Mouse (Mus musculus) embryonic facial prominence, embryonic 10.5 days (tissue): ENCODE measurements around the gene Gm49396. TPM values are rescaled to one million over a fixed set of nuclear protein-coding genes. Genes with fewer than 3 reads are reported as not detected.

Source experiments
- DNase-seq: peaks from one replicate; pipeline ENCODE4 v3.0.0-alpha.2; 2017; ENCODE audit warnings: low spot score
- H3K27ac ChIP-seq: fragments of 300-500 bp; sonication (generic); replicated peaks from 2 replicates; pipeline ENCODE4 v1.5.1; 2016; ENCODE audit warnings: mild to moderate bottlenecking
- H3K27me3 ChIP-seq: fragments of 300-500 bp; sonication (generic); replicated peaks from 2 replicates; pipeline ENCODE4 v1.6.1; 2016; ENCODE audit warnings: low read depth, mild to moderate bottlenecking; ENCODE audit not compliant: poor library complexity, severe bottlenecking
- H3K36me3 ChIP-seq: fragments of 300-500 bp; sonication (generic); replicated peaks from 2 replicates; pipeline ENCODE4 v1.6.1; 2016; ENCODE audit warnings: mild to moderate bottlenecking, moderate library complexity
- H3K4me1 ChIP-seq: fragments of 300-500 bp; sonication (generic); 2 replicates; pipeline ENCODE4 v1.6.1; 2016
- H3K4me3 ChIP-seq: fragments of 300-500 bp; sonication (generic); 2 replicates; pipeline ENCODE4 v1.5.1; 2016; ENCODE audit warnings: mild to moderate bottlenecking, moderate library complexity
- H3K9me3 ChIP-seq: fragments of 300-500 bp; sonication (generic); 2 replicates; pipeline ENCODE4 v1.6.1; 2016; ENCODE audit warnings: mild to moderate bottlenecking
- WGBS: fragments of 180-500 bp; shearing (Covaris S2); methylation state at CpG from one replicate; pipeline ENCODE4 v1.1.7; 2016; 5-methylcytosine and 5-hydroxymethylcytosine counted together
- polyA plus RNA-seq: library from polyadenylated mRNA; unstranded; fragments of >200 nt; fragmentation: Nextera tagmentation; extraction: Ambion mirVana; gene quantifications from 2 replicates; pipeline ENCODE4 v1.2.1, GENCODE M21; 2016

Gm49396 gene
- polyA plus RNA-seq, 1 experiment from 2014 or later, result 14.2 TPM

DNA sequence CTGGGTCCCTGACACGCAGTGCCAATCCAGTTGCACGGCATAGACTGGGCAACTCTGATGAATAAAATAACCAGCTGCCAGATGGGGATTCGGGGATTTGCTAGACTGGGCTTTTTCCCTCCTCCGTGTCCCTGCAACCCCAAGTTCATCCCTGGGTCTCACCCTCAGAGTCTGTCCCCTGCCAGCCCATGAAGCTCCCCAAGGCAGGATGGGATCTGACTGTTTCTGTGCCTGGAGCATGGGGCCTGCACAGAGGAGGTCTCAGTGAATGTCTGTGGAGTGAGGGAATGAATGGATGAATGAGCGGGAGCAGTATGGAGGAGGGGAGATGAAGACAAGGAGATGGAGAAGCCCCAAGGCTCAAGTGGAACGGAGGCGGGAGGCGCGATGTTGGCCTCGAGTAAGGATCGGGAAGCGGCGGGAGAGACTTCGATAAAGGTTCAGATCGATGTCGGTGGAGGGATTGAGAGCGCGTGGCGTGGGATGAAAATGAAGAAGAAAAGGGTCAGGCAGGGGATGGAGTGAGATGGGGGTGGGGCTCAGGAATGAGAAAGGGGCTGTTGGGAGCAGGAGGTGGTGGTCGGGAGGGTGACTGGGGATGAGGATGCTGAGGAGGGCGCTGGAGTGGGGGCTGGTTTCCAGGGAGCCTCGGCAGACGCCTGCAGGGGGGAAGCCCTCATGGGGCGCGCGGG lies 29.1 kb upstream of the Gm49396 start:
- no peak for DNase-seq
- peaks cover 55% of the 10 kb centered on the region for H3K36me3 ChIP-seq
- H3K4me1 ChIP-seq, result peaks cover 35% of the 10 kb centered on the region
- peak overlapping the region; percentile 95 for H3K27ac ChIP-seq
- H3K4me3 ChIP-seq, result peak overlapping the region; percentile 82
- peaks cover 10% of the 10 kb centered on the region for H3K27me3 ChIP-seq
- 5% methylated on average over 26 of the region's 26 CpGs for WGBS
- H3K9me3 ChIP-seq, result no peaks in the 10 kb centered on the region

DNA sequence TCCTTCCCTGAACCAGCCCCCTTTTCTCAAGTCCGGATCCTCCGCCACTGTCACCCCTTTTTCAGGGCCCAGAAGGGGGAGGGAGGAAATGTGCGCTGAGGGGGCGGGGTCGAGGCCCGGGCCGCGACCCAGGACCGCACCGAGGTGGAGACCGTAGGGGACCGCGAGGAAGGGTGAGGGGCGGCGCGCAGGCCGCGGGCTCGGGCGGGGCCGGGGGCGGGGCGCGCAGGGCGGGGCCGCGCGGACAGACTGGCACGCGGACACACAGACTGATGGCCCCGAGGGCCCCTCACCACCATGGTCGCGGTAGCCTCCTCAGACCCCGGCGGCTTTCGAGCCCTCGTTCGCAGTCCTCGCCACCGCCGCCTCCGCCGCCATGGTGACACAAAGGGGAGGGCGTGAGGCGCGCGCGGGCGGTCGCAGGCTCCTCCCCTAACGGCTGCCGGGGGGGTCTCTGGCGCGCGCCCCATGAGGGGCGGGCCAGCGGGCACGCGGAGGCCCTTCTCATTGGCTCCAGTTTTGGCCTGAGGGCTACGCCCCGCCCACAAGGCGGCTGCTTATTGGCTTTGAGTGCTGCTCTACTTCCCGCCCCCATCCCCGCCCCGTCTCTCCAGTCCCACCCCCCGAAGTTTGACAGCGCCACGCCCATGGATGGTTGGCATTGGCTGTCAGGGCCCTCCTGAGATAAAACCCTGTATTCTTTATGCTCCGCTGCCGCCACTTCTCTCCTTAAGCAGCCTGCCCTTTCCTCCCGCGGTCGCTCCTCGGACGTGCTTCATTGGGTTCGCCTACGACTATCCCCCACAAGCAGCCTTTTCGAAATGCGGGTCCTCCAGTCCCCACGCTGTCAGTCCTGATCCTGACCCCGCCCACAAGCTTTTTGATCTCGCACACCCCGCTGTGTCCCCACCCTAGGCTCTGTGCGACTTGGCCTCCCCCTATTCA lies 28.2 kb upstream of the Gm49396 start, which contains the start of gene Arhgap33:
Arhgap33 (minus strand) TSS at position 428 of the 945 bp plus-strand sequence.
- under 1% methylated on average over 80 of the region's 84 CpGs for WGBS
- Histone ChIP-seq H3K9me3 (no peaks in the 10 kb centered on the region), H3K27ac (peak within 1 kb of the TSS; percentile 95), H3K4me3 (peak within 1 kb of the TSS; percentile 82), H3K27me3 (peaks cover 10% of the 10 kb centered on the region), H3K4me1 (peaks cover 35% of the 10 kb centered on the region), H3K36me3 (peaks cover 55% of the 10 kb centered on the region)
- peak; percentile 99 for DNase-seq

- Histone ChIP-seq H3K27me3 (no peaks in the 10 kb centered on the region), H3K4me3 (0 out of 2 replicates have a peak overlapping the region, but pooled peaks have one; percentile 5), H3K27ac (no peak overlapping the region), H3K9me3 (no peaks in the 10 kb centered on the region), H3K36me3 (peaks cover 69% of the 10 kb centered on the region), H3K4me1 (peaks cover 3% of the 10 kb centered on the region)
- DNase-seq, result no peak
- 83% methylated on average over 7 of the region's 7 CpGs for WGBS
Observed at GRCm38 (mm10) chr7:30540572-30540971, 22.6 kb upstream of the Gm49396 start.

DNA sequence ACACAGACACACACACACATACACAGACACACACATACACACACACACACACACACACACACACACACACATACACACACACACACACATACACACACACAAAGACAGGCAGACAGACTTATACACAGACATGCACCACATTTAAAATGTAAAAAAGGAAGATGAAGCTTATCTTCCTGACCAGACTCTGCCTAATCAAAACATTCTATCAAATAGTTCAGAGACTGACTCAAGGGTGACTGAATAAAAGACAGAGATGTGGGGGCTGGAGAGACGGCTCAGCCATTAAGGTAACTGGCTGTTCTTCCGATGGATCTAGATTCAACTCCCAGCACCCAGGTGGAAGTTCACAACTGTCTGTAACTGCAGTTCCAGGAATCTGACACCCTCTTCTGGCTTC lies 18.8 kb upstream of the Gm49396 start:
- no peaks in the 10 kb centered on the region for H3K4me1 ChIP-seq
- H3K27ac ChIP-seq, result no peak overlapping the region
- 94% methylated on average over 2 of the region's 2 CpGs for WGBS
- peaks cover 83% of the 10 kb centered on the region for H3K36me3 ChIP-seq
- H3K27me3 ChIP-seq, result no peaks in the 10 kb centered on the region
- DNase-seq, result no peak
- no peak overlapping the region for H3K4me3 ChIP-seq
- no peaks in the 10 kb centered on the region for H3K9me3 ChIP-seq

- WGBS, result 83% methylated on average over 2 of the region's 2 CpGs
- Histone ChIP-seq H3K27ac (no peak overlapping the region), H3K27me3 (0 out of 2 replicates have a peak, but pooled peaks cover 4% of the 10 kb centered on the region), H3K36me3 (peaks cover 54% of the 10 kb centered on the region), H3K9me3 (no peaks in the 10 kb centered on the region), H3K4me3 (no peak overlapping the region), H3K4me1 (peaks cover 21% of the 10 kb centered on the region)
- DNase-seq, result no peak
Observed at GRCm38 (mm10) chr7:30549880-30550279, 13.3 kb upstream of the Gm49396 start.

- peak overlapping the region; percentile 68; the same call in 1 of the 2 replicates for H3K4me3 ChIP-seq
- H3K36me3 ChIP-seq, result peaks cover 56% of the 10 kb centered on the region
- H3K27me3 ChIP-seq, result 0 out of 2 replicates have a peak, but pooled peaks cover 4% of the 10 kb centered on the region
- H3K27ac ChIP-seq, result no peak overlapping the region
- H3K9me3 ChIP-seq, result no peaks in the 10 kb centered on the region
- WGBS, result 100% methylated on average over 1 of the region's 1 CpGs
- peaks cover 21% of the 10 kb centered on the region for H3K4me1 ChIP-seq
- DNase-seq, result no peak
Observed at GRCm38 (mm10) chr7:30550603-30551002, 12.5 kb upstream of the Gm49396 start.

DNA sequence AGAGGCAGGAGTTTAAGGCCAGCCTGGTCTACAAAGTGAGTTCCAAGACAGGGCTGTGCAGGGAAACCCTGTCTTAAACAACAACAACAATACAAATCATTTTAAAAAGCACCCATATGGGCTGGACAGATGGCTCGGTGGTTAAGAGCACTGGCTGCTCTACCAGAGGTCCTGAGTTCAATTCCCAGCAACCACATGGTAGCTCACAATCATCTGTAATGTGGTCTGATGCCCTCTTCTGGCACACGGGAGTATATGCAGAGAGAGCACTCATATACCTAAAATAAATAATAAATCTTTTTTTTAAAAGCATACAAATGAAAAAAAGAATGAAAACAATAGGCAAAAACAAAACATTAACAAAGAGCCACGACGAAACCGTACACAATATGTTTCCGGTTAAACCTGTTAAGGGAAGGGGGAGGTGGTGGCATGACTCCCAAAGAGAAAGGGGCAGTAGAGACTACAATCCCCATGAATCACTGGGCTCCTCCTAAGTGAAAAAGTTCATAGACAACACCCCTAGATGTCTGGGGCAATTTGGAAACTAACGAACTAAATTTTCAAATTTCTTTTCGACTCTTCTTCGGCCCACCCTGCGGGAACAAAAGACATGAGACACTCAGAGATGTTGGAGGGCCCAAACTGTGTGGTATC lies 11.6 kb upstream of the Gm49396 start:
- 2% methylated on average over 10 of the region's 10 CpGs for WGBS
- H3K27ac ChIP-seq, result peak overlapping the region; percentile 92
- peaks cover 21% of the 10 kb centered on the region for H3K4me1 ChIP-seq
- H3K36me3 ChIP-seq, result peaks cover 57% of the 10 kb centered on the region
- H3K27me3 ChIP-seq, result 0 out of 2 replicates have a peak, but pooled peaks cover 4% of the 10 kb centered on the region
- peak overlapping the region; percentile 68 for H3K4me3 ChIP-seq
- no peak for DNase-seq
- no peaks in the 10 kb centered on the region for H3K9me3 ChIP-seq

- Histone ChIP-seq H3K4me1 (peaks cover 21% of the 10 kb centered on the region), H3K4me3 (peak within 1 kb of the TSS; percentile 68), H3K27ac (peak within 1 kb of the TSS; percentile 92), H3K9me3 (no peaks in the 10 kb centered on the region), H3K36me3 (peaks cover 63% of the 10 kb centered on the region), H3K27me3 (0 out of 2 replicates have a peak, but pooled peaks cover 4% of the 10 kb centered on the region)
- DNase-seq, result peak; percentile 95
- WGBS, result under 1% methylated on average over 44 of the region's 44 CpGs
Observed at GRCm38 (mm10) chr7:30552102-30553020, 10.8 kb upstream of the Gm49396 start, which contains the start of the genes Hspb6 and Proser3. Gene Hspb6 (plus strand): TSS chr7:30552178. Gene Proser3 (minus strand): TSS chr7:30552299.

- Histone ChIP-seq H3K9me3 (no peaks in the 10 kb centered on the region), H3K36me3 (peaks cover 62% of the 10 kb centered on the region), H3K27me3 (0 out of 2 replicates have a peak, but pooled peaks cover 4% of the 10 kb centered on the region), H3K27ac (peak overlapping the region; percentile 92), H3K4me3 (peak overlapping the region; percentile 68), H3K4me1 (peaks cover 23% of the 10 kb centered on the region)
- 9% methylated on average over 23 of the region's 23 CpGs for WGBS
- peak; percentile 29 for DNase-seq
Observed at GRCm38 (mm10) chr7:30553021-30553589, 10.0 kb upstream of the Gm49396 start.

DNA sequence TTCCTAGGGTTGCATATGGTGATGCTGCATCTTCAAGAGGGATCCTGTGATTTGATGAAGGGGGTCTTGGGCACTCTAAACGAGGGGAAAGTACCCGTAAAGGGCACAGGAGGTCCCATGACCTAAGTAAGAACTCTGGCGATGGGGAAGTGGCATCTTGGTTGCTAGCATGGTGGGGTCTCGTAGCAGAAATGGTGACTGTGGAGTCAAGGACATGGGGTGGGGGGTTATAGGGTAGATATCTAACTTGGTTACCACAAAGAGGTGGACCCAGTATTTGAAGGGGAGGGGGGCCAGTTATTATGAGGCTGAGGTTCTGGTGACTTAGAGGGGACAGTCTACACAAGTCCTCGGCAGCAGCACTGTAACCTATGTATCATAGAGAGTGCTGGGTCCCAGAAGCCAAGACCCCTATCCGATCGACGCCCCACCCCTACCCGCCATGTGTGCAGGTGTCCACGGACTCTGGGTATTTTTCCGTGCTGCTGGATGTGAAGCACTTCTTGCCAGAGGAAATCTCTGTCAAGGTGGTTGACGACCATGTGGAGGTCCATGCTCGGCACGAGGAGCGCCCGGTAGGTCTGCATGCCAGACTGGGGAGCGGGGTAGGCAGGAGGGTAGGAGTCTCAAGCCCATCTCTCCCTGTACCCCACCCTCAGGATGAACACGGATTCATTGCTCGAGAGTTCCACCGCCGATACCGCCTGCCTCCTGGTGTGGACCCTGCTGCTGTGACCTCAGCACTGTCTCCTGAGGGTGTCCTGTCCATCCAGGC lies 9.1 kb upstream of the Gm49396 start:
- H3K27me3 ChIP-seq, result 0 out of 2 replicates have a peak, but pooled peaks cover 4% of the 10 kb centered on the region
- H3K9me3 ChIP-seq, result no peaks in the 10 kb centered on the region
- peaks cover 32% of the 10 kb centered on the region for H3K4me1 ChIP-seq
- H3K27ac ChIP-seq, result peak overlapping the region; percentile 92
- peaks cover 53% of the 10 kb centered on the region for H3K36me3 ChIP-seq
- H3K4me3 ChIP-seq, result peak overlapping the region; percentile 68
- WGBS, result 84% methylated on average over 22 of the region's 22 CpGs
- no peak for DNase-seq
